Mouse (Mus musculus) stomach, embryonic 14.5 days (tissue): Measurements from ENCODE around the gene Clcn7. TPM values are rescaled to one million over a fixed set of nuclear protein-coding genes. Genes with fewer than 3 reads are reported as not detected.

Source experiments
- ATAC-seq: fragments of 200-750 bp; cut with Nextera tagmentation; 2 replicates; pipeline ENCODE4 v1.8.0; 2017; ENCODE audit warnings: low read depth, moderate TSS enrichment; ENCODE audit not compliant: insufficient number of reproducible peaks, insufficient read depth, low FRiP score
- H3K27ac ChIP-seq: fragments of 300-500 bp; sonication (generic); 2 replicates; pipeline ENCODE4 v1.5.1; 2014; ENCODE audit warnings: mild to moderate bottlenecking, low read length, moderate library complexity, mixed read lengths
- H3K27me3 ChIP-seq: fragments of 300-500 bp; sonication (generic); 2 replicates; pipeline ENCODE4 v1.6.1; 2014; ENCODE audit warnings: low read length, control low read depth, mixed read lengths; ENCODE audit not compliant: control insufficient read depth, insufficient read depth
- H3K36me3 ChIP-seq: fragments of 300-500 bp; sonication (generic); 2 replicates; pipeline ENCODE4 v1.6.1; 2014; ENCODE audit warnings: mild to moderate bottlenecking, control low read depth, low read length, moderate library complexity, mixed read lengths; ENCODE audit not compliant: control insufficient read depth, insufficient read depth
- H3K4me1 ChIP-seq: fragments of 300-500 bp; sonication (generic); 2 replicates; pipeline ENCODE4 v1.6.1; 2014; ENCODE audit warnings: low read length, control low read depth, mixed read lengths; ENCODE audit not compliant: control insufficient read depth, insufficient read depth
- H3K4me2 ChIP-seq: fragments of 300-500 bp; sonication (generic); replicated peaks from 2 replicates; pipeline ENCODE4 v1.6.1; 2014; ENCODE audit warnings: low read depth, low read length, control low read depth
- H3K4me3 ChIP-seq: fragments of 300-500 bp; sonication (generic); 2 replicates; pipeline ENCODE4 v1.5.1; 2014; ENCODE audit warnings: low read depth, low read length, control low read depth
- H3K9ac ChIP-seq: fragments of 300-500 bp; sonication (generic); replicated peaks from 2 replicates; pipeline ENCODE4 v1.6.1; 2014; ENCODE audit warnings: low read depth, mild to moderate bottlenecking, control low read depth, low read length, moderate library complexity, mixed read lengths
- H3K9me3 ChIP-seq: fragments of 300-500 bp; sonication (generic); 2 replicates; pipeline ENCODE4 v1.6.1; 2016; ENCODE audit warnings: low read depth, low read length, control low read depth; ENCODE audit not compliant: control insufficient read depth
- WGBS: fragments of 180-500 bp; shearing (Covaris S2); extraction: QIAGEN DNeasy Blood & Tissue Kit; methylation state at CpG from one replicate; pipeline ENCODE4 v1.1.7; 2014; 5-methylcytosine and 5-hydroxymethylcytosine counted together
- polyA plus RNA-seq: library from polyadenylated mRNA; unstranded; fragments of >200 nt; fragmentation: Nextera tagmentation; extraction: Ambion mirVana; gene quantifications from 2 replicates; pipeline ENCODE4 v1.2.1, GENCODE M21; 2014

Gene Clcn7
- polyA plus RNA-seq, 1 experiment from 2014 or later, result 19.7 TPM

- Histone ChIP-seq H3K9me3 (no peaks in the 10 kb centered on the region), H3K27ac (no peak overlapping the region), H3K9ac (no peak overlapping the region), H3K36me3 (no peaks in the 10 kb centered on the region; the same call in 1 of the 2 replicates), H3K4me2 (no peak overlapping the region), H3K27me3 (no peaks in the 10 kb centered on the region), H3K4me3 (peak overlapping the region; percentile 86; the same call in 1 of the 2 replicates), H3K4me1 (no peaks in the 10 kb centered on the region)
- ATAC-seq, result no peak
Measured at GRCm38 (mm10) chr17:25183232-25183631, 50.0 kb downstream of the Clcn7 start.

- WGBS, result under 1% methylated on average over 50 of the region's 50 CpGs
Measured at GRCm38 (mm10) chr17:25184129-25184691, 51.0 kb downstream of the Clcn7 start, which contains the start of gene BC003965. TSS of gene BC003965 (plus strand) at chr17:25184554.

GRCm38 (mm10) chr17:25184961-25185360, 51.8 kb downstream of the Clcn7 start:
- peak overlapping the region; percentile 86 for H3K4me3 ChIP-seq
- peak overlapping the region; percentile 84 for H3K4me2 ChIP-seq
- peak overlapping the region; percentile 45; the same call in 1 of the 2 replicates for H3K27ac ChIP-seq
- H3K9me3 ChIP-seq, result no peaks in the 10 kb centered on the region
- ATAC-seq, result 0 out of 2 replicates have a peak, but pooled peaks have one; percentile 1
- whole genome bisulfite sequencing, result 6% methylated on average over 17 of the region's 17 CpGs
- H3K4me1 ChIP-seq, result peaks cover 8% of the 10 kb centered on the region
- H3K27me3 ChIP-seq, result no peaks in the 10 kb centered on the region
- peak overlapping the region; percentile 73 for H3K9ac ChIP-seq
- no peaks in the 10 kb centered on the region; the same call in 1 of the 2 replicates for H3K36me3 ChIP-seq

More at GRCm38 (mm10) chr17:25184129-25184691, 51.0 kb downstream of the Clcn7 start, which contains the start of gene BC003965:
- no peaks in the 10 kb centered on the region; the same call in 1 of the 2 replicates for H3K36me3 ChIP-seq
- ATAC-seq, result peak; percentile 82
- no peaks in the 10 kb centered on the region for H3K27me3 ChIP-seq
- H3K27ac ChIP-seq, result peak within 1 kb of the TSS; percentile 67
- H3K4me3 ChIP-seq, result peak within 1 kb of the TSS; percentile 86
- H3K4me1 ChIP-seq, result peaks cover under 1% of the 10 kb centered on the region
- peak within 1 kb of the TSS; percentile 73 for H3K9ac ChIP-seq
- peak within 1 kb of the TSS; percentile 93 for H3K4me2 ChIP-seq
- no peaks in the 10 kb centered on the region for H3K9me3 ChIP-seq

GRCm38 (mm10) chr17:25187784-25188149, 54.6 kb downstream of the Clcn7 start:
- 11% methylated on average over 11 of the region's 11 CpGs for WGBS
- peaks cover 15% of the 10 kb centered on the region for H3K36me3 ChIP-seq
- no peaks in the 10 kb centered on the region for H3K9me3 ChIP-seq
- H3K4me3 ChIP-seq, result peak overlapping the region; percentile 95
- peak overlapping the region; percentile 82 for H3K4me2 ChIP-seq
- peak overlapping the region; percentile 69; the same call in 1 of the 2 replicates for H3K27ac ChIP-seq
- no peak for ATAC-seq
- H3K27me3 ChIP-seq, result no peaks in the 10 kb centered on the region
- peaks cover 9% of the 10 kb centered on the region for H3K4me1 ChIP-seq
- peak overlapping the region; percentile 84 for H3K9ac ChIP-seq

- no peaks in the 10 kb centered on the region for H3K27me3 ChIP-seq
- peak within 1 kb of the TSS; percentile 82 for H3K4me2 ChIP-seq
- H3K27ac ChIP-seq, result peak within 1 kb of the TSS; percentile 69; the same call in 1 of the 2 replicates
- peak within 1 kb of the TSS; percentile 84 for H3K9ac ChIP-seq
- peaks cover 15% of the 10 kb centered on the region for H3K36me3 ChIP-seq
- peak; percentile 50; the same call in 1 of the 2 replicates for ATAC-seq
- H3K4me3 ChIP-seq, result peak within 1 kb of the TSS; percentile 95
- WGBS, result under 1% methylated on average over 82 of the region's 104 CpGs
- no peaks in the 10 kb centered on the region for H3K9me3 ChIP-seq
- H3K4me1 ChIP-seq, result peaks cover 9% of the 10 kb centered on the region
Measured at GRCm38 (mm10) chr17:25188150-25189031, 55.2 kb downstream of the Clcn7 start, which contains the start of gene Unkl. TSS of gene Unkl (plus strand) at chr17:25188397.

GRCm38 (mm10) chr17:25189091-25189490, 55.9 kb downstream of the Clcn7 start:
- ATAC-seq, result no peak
- no peak overlapping the region for H3K27ac ChIP-seq
- peaks cover 16% of the 10 kb centered on the region for H3K36me3 ChIP-seq
- H3K4me2 ChIP-seq, result peak overlapping the region; percentile 82
- peak overlapping the region; percentile 84 for H3K9ac ChIP-seq
- 7% methylated on average over 15 of the region's 16 CpGs for WGBS
- H3K9me3 ChIP-seq, result no peaks in the 10 kb centered on the region
- no peaks in the 10 kb centered on the region for H3K27me3 ChIP-seq
- H3K4me3 ChIP-seq, result peak overlapping the region; percentile 95
- peaks cover 9% of the 10 kb centered on the region for H3K4me1 ChIP-seq

- Histone ChIP-seq H3K36me3 (peaks cover 58% of the 10 kb centered on the region), H3K4me3 (no peak overlapping the region), H3K27me3 (no peaks in the 10 kb centered on the region), H3K27ac (no peak overlapping the region), H3K4me1 (no peaks in the 10 kb centered on the region), H3K4me2 (no peak overlapping the region), H3K9me3 (no peaks in the 10 kb centered on the region), H3K9ac (no peak overlapping the region)
- ATAC-seq, result no peak
- 94% methylated on average over 4 of the region's 4 CpGs for WGBS
Measured at GRCm38 (mm10) chr17:25202401-25202800, 69.2 kb downstream of the Clcn7 start.

- Histone ChIP-seq H3K4me2 (no peak overlapping the region), H3K27me3 (no peaks in the 10 kb centered on the region), H3K4me1 (no peaks in the 10 kb centered on the region), H3K4me3 (no peak overlapping the region), H3K36me3 (peaks cover 63% of the 10 kb centered on the region), H3K27ac (no peak overlapping the region), H3K9me3 (no peaks in the 10 kb centered on the region), H3K9ac (no peak overlapping the region)
- WGBS, result 81% methylated on average over 4 of the region's 4 CpGs
- no peak for ATAC-seq
Measured at GRCm38 (mm10) chr17:25210006-25210405, 76.8 kb downstream of the Clcn7 start.
